Mouse (Mus musculus) heart, postnatal 0 days (tissue): ENCODE measurements at regions not wholly inside any gene's neighbourhood (a gene's known extent, or its start where the extent isn't known, plus 50 kb on each side); places are given as distances from the start of the nearest gene placed in this dataset.

Experiments
- ATAC-seq: fragments of 200-750 bp; cut with Nextera tagmentation; 2 replicates; pipeline ENCODE4 v1.8.0; 2017; ENCODE audit warnings: low read depth, moderate number of reproducible peaks, moderate library complexity; ENCODE audit not compliant: insufficient read depth
- DNase-seq: peaks from one replicate; pipeline ENCODE4 v3.0.0-alpha.2; 2016; ENCODE audit warnings: low spot score
- H3K27ac ChIP-seq: fragments of 300-500 bp; sonication (generic); 2 replicates; pipeline ENCODE4 v1.5.1; 2014; ENCODE audit warnings: low read depth, mild to moderate bottlenecking
- H3K27me3 ChIP-seq: fragments of 300-500 bp; sonication (generic); 2 replicates; pipeline ENCODE4 v1.6.1; 2014; ENCODE audit warnings: low read length, mixed read lengths; ENCODE audit not compliant: control insufficient read depth, insufficient read depth
- H3K36me3 ChIP-seq: fragments of 300-500 bp; sonication (generic); replicated peaks from 2 replicates; pipeline ENCODE4 v1.6.1; 2014; ENCODE audit warnings: low read length, mixed read lengths; ENCODE audit not compliant: control insufficient read depth, insufficient read depth
- H3K4me1 ChIP-seq: fragments of 300-500 bp; sonication (generic); 2 replicates; pipeline ENCODE4 v1.6.1; 2014; ENCODE audit warnings: antibody characterized with exemption; ENCODE audit not compliant: control insufficient read depth, insufficient read depth
- H3K4me2 ChIP-seq: fragments of 300-500 bp; sonication (generic); 2 replicates; pipeline ENCODE4 v1.6.1; 2014; ENCODE audit warnings: low read depth, mild to moderate bottlenecking, low read length, moderate library complexity
- H3K4me3 ChIP-seq: fragments of 300-500 bp; sonication (generic); 2 replicates; pipeline ENCODE4 v1.5.1; 2014; ENCODE audit warnings: low read depth, low read length
- H3K9ac ChIP-seq: fragments of 300-500 bp; sonication (generic); replicated peaks from 2 replicates; pipeline ENCODE4 v1.6.1; 2014; ENCODE audit warnings: low read depth, low read length, mixed read lengths
- H3K9me3 ChIP-seq: fragments of 300-500 bp; sonication (generic); replicated peaks from 2 replicates; pipeline ENCODE4 v1.6.1; 2016; ENCODE audit warnings: low read length; ENCODE audit not compliant: control insufficient read depth
- CTCF ChIP-seq: IDR thresholded peaks from 2 replicates; pipeline ENCODE4 v1.5.1; 2016; ENCODE audit warnings: antibody characterized with exemption, control low read depth, low read depth
- EP300 ChIP-seq: IDR thresholded peaks from 2 replicates; pipeline ENCODE4 v1.6.1; 2016; ENCODE audit warnings: antibody characterized with exemption, low read depth
- whole genome bisulfite sequencing: fragments of 180-500 bp; shearing (Covaris S2); extraction: QIAGEN DNeasy Blood & Tissue Kit; methylation state at CpG from one replicate; pipeline ENCODE4 v1.1.7; 2014; 5-methylcytosine and 5-hydroxymethylcytosine counted together

DNA sequence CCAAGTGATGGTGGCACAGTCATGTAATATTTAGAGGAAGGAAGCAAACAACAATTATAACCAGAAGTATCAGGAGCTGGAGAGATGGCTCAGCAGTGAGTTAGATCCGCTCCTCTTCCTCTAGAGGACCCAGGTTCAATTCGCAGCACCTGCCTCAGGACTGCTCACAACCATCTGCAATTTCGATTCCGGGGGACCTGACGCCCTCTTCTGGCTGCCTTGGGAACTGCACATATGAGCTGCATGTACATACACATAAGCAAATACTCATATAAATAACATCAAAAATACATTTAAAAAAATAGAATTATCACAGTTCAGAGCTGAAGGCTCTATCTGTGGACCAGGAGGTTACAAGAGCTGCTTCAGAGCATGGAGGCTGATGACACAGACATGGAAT, 184.0 kb upstream of the Sulf2 start:
- 75% methylated on average over 5 of the region's 5 CpGs for WGBS
- no peak overlapping the region for H3K4me3 ChIP-seq
- no peaks in the 10 kb centered on the region for H3K36me3 ChIP-seq
- peaks cover 13% of the 10 kb centered on the region; the same call in 1 of the 2 replicates for H3K4me1 ChIP-seq
- ATAC-seq = no peak
- H3K4me2 ChIP-seq = no peak overlapping the region
- no peaks in the 10 kb centered on the region for H3K9me3 ChIP-seq
- no peaks in the 10 kb centered on the region for H3K27me3 ChIP-seq
- no peak overlapping the region for H3K9ac ChIP-seq
- H3K27ac ChIP-seq = no peak overlapping the region
- no peak for DNase-seq
- TF ChIP-seq CTCF (peak; percentile 25; the same call in 1 of the 2 replicates), EP300 (no peak)

DNA sequence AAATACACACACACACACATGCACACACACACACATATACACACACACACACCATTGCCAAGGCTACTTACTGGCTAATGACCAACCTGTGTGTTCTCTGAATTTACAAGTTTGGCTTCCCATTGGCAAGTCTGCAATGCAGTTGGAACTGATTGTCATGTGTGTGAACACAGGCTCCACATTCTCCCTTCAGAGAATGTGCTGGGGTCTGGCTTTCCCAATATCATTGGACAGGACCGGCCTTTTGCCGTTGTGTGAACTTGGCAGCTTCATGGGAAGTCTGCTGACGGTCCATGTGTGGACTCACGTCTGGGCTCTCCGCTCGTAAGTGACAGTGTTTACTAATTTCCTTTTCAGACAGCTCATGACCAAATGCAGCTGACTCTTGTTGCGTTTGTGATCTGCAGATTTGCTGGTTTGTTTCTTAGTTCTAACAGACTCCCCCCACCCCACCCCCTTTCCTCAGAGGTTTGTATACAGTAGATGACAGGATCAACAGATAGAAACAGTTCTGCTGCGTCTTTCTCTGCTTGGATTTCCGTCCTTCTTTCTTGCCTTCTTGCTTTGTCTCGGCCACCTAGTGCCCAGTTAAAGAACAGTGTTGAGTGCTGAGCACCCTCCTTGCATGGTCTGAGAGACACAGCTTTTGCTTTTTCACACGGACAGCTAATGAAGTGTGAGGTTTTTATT, 183.1 kb upstream of the Sulf2 start:
- peaks cover 13% of the 10 kb centered on the region; the same call in 1 of the 2 replicates for H3K4me1 ChIP-seq
- H3K4me2 ChIP-seq = no peak overlapping the region
- H3K27ac ChIP-seq = peak overlapping the region; percentile 22; the same call in 1 of the 2 replicates
- no peaks in the 10 kb centered on the region for H3K27me3 ChIP-seq
- ATAC-seq (no peak; the same call in 1 of the 2 replicates), DNase-seq (peak; percentile 31)
- H3K36me3 ChIP-seq = no peaks in the 10 kb centered on the region
- 29% methylated on average over 11 of the region's 11 CpGs for WGBS
- no peaks in the 10 kb centered on the region for H3K9me3 ChIP-seq
- TF ChIP-seq CTCF (peak; percentile 51), EP300 (no peak)
- H3K4me3 ChIP-seq = no peak overlapping the region
- no peak overlapping the region for H3K9ac ChIP-seq

DNA sequence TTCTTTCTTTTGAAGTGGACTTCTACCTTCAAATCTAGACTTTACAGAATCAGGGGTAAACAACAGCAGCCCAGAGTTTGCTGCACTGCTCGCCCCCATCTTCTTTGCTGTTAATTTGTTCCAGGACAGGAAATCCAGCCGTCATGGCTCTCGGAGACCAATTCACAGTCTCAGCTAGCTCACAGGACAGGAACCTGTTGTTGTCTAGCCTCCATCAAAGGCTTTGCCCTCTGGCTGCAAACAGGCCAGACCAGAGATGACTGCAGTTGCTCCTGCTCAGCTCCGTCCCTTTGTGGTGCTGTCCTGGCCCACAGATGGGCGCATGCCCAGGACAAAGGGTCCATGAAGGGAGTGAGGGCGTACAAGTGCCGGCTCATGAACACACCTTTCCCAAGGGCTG, 182.2 kb upstream of the Sulf2 start:
- Histone ChIP-seq H3K4me1 (peaks cover 14% of the 10 kb centered on the region), H3K27me3 (no peaks in the 10 kb centered on the region), H3K9ac (no peak overlapping the region), H3K9me3 (no peaks in the 10 kb centered on the region), H3K27ac (no peak overlapping the region), H3K4me2 (no peak overlapping the region), H3K4me3 (no peak overlapping the region), H3K36me3 (no peaks in the 10 kb centered on the region)
- TF ChIP-seq EP300 = no peak
- no peak for TF ChIP-seq CTCF
- ATAC-seq = no peak
- no peak for DNase-seq
- WGBS = 80% methylated on average over 7 of the region's 7 CpGs

DNA sequence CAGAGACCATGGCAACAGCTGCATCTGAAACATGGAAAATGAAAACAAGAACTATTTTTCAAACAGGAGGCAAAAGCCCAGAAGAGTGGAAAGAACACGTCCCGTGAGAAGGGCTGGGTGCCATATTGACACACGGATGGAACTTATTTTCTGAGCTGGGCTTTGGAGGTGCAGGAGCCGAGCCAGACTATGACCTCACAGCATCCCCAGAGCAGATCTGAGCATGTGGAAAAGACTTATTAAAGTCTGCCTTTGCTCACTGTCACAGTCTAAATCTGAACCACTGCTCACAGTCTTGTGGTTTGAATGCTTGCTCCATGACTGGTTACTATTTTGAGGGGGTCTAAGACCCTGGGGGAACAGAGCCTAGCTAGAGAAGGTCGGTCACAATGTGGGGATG, 180.2 kb upstream of the Sulf2 start:
- H3K27me3 ChIP-seq = no peaks in the 10 kb centered on the region
- TF ChIP-seq EP300 = no peak
- TF ChIP-seq CTCF = no peak
- 41% methylated on average over 5 of the region's 5 CpGs for WGBS
- H3K9me3 ChIP-seq = no peaks in the 10 kb centered on the region
- DNase-seq = no peak
- peak; percentile 42 for ATAC-seq
- H3K4me1 ChIP-seq = peaks cover 13% of the 10 kb centered on the region
- H3K9ac ChIP-seq = no peak overlapping the region
- H3K36me3 ChIP-seq = no peaks in the 10 kb centered on the region
- H3K27ac ChIP-seq = no peak overlapping the region
- no peak overlapping the region for H3K4me3 ChIP-seq
- no peak overlapping the region for H3K4me2 ChIP-seq

DNA sequence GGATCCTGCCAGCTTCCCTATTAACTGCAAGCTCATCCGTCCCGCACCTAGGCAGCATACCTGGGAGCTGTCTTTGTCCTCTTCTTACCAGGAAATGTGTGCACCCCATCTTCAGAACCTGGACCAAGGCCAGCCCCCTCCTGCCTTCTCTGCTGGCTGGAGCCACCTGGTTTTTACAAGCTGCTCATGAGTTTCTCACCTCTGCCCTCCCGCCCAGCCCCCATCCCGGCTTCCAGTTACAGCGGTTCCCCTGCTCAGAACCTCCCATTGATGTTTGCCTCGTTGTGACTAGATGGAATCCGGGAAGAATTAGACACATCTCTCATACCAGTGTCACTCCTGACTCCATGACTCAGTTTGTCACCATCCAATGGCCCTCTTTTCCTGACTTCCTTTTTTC, 179.1 kb upstream of the Sulf2 start:
- H3K4me3 ChIP-seq = no peak overlapping the region
- H3K9me3 ChIP-seq = no peaks in the 10 kb centered on the region
- H3K4me1 ChIP-seq = peaks cover 13% of the 10 kb centered on the region
- no peak overlapping the region for H3K4me2 ChIP-seq
- H3K27me3 ChIP-seq = no peaks in the 10 kb centered on the region
- WGBS = 58% methylated on average over 7 of the region's 7 CpGs
- ATAC-seq (no peak), DNase-seq (no peak)
- H3K36me3 ChIP-seq = no peaks in the 10 kb centered on the region
- no peak overlapping the region for H3K9ac ChIP-seq
- TF ChIP-seq CTCF = no peak
- no peak for TF ChIP-seq EP300
- H3K27ac ChIP-seq = no peak overlapping the region

DNA sequence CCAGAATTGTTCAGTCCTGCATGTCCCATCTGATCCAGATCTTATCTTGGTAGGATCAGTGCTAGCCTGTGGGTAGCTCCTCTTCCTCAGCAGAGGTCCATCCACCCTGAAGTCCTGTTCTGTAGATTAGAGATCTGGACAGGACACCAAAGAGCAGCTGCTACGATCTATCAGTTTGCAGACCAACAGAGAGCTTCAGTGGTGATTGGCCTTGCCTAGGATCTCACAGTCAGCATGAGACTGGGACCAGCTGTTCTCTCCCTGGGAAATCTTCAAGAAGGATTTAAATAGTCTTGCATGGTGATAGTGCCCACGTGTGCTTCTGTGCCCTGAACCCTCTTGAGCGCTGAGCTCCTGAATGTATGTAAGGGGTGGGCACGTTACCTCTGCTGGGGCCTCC, 178.4 kb upstream of the Sulf2 start:
- Histone ChIP-seq H3K9ac (no peak overlapping the region), H3K4me1 (peaks cover 13% of the 10 kb centered on the region), H3K4me3 (no peak overlapping the region), H3K27me3 (no peaks in the 10 kb centered on the region), H3K36me3 (no peaks in the 10 kb centered on the region), H3K27ac (no peak overlapping the region), H3K9me3 (no peaks in the 10 kb centered on the region), H3K4me2 (no peak overlapping the region)
- ATAC-seq = no peak
- 77% methylated on average over 4 of the region's 4 CpGs for WGBS
- TF ChIP-seq EP300 (no peak), CTCF (no peak)
- no peak for DNase-seq
